Mouse (Mus musculus) heart, embryonic 11.5 days (tissue): Measurements from ENCODE around the gene Macrod2. TPM values are rescaled to one million over a fixed set of nuclear protein-coding genes. Genes with fewer than 3 reads are reported as not detected.

ENCODE experiments used
- ATAC-seq: fragments of 200-750 bp; cut with Nextera tagmentation; replicated peaks from 2 replicates; pipeline ENCODE4 v1.8.0; 2017; ENCODE audit warnings: moderate library complexity; ENCODE audit not compliant: insufficient number of reproducible peaks, low FRiP score, low TSS enrichment
- H3K27ac ChIP-seq: fragments of 300-500 bp; sonication (generic); 2 replicates; pipeline ENCODE4 v1.5.1; 2014; ENCODE audit warnings: mild to moderate bottlenecking, low read depth, low read length
- H3K27me3 ChIP-seq: fragments of 300-500 bp; sonication (generic); 2 replicates; pipeline ENCODE4 v1.6.1; 2014; ENCODE audit warnings: mild to moderate bottlenecking, low read length, mixed read lengths; ENCODE audit not compliant: control insufficient read depth, insufficient read depth
- H3K36me3 ChIP-seq: fragments of 300-500 bp; sonication (generic); 2 replicates; pipeline ENCODE4 v1.6.1; 2014; ENCODE audit warnings: mild to moderate bottlenecking, low read length, moderate library complexity, mixed read lengths; ENCODE audit not compliant: control insufficient read depth, insufficient read depth
- H3K4me1 ChIP-seq: fragments of 300-500 bp; sonication (generic); 2 replicates; pipeline ENCODE4 v1.6.1; 2014; ENCODE audit warnings: low read length; ENCODE audit not compliant: control insufficient read depth, insufficient read depth
- H3K4me2 ChIP-seq: fragments of 300-500 bp; sonication (generic); 2 replicates; pipeline ENCODE4 v1.6.1; 2014; ENCODE audit warnings: mild to moderate bottlenecking, moderate library complexity
- H3K4me3 ChIP-seq: fragments of 300-500 bp; sonication (generic); 2 replicates; pipeline ENCODE4 v1.5.1; 2014; ENCODE audit warnings: low read depth, low read length
- H3K9ac ChIP-seq: fragments of 300-500 bp; sonication (generic); 2 replicates; pipeline ENCODE4 v1.6.1; 2014; ENCODE audit warnings: mild to moderate bottlenecking, low read depth, low read length, moderate library complexity
- H3K9me3 ChIP-seq: fragments of 300-500 bp; sonication (generic); replicated peaks from 2 replicates; pipeline ENCODE4 v1.6.1; 2016; ENCODE audit warnings: low read length; ENCODE audit not compliant: control insufficient read depth
- WGBS: fragments of 180-500 bp; shearing (Covaris S2); extraction: QIAGEN DNeasy Blood & Tissue Kit; methylation state at CpG from one replicate; pipeline ENCODE4 v1.1.7; 2014; ENCODE audit not compliant: insufficient replicate concordance; 5-methylcytosine and 5-hydroxymethylcytosine counted together
- polyA plus RNA-seq: library from polyadenylated mRNA; unstranded; fragments of >200 nt; fragmentation: Nextera tagmentation; extraction: Ambion mirVana; gene quantifications from 2 replicates; pipeline ENCODE4 v1.2.1, GENCODE M21; 2014

Macrod2 gene
- polyA plus RNA-seq, 1 experiment from 2014 or later = 20.5 TPM

- no peaks in the 10 kb centered on the region for H3K27me3 ChIP-seq
- H3K36me3 ChIP-seq = no peaks in the 10 kb centered on the region
- H3K4me1 ChIP-seq = no peaks in the 10 kb centered on the region
- H3K27ac ChIP-seq = no peak overlapping the region
- H3K4me3 ChIP-seq = no peak overlapping the region
- 76% methylated on average over 2 of the region's 2 CpGs for WGBS
- no peak for ATAC-seq
- H3K9me3 ChIP-seq = no peaks in the 10 kb centered on the region
- H3K4me2 ChIP-seq = no peak overlapping the region
- no peak overlapping the region for H3K9ac ChIP-seq
Measured at GRCm38 (mm10) chr2:142251518-142251917, 1856.4 kb downstream of the Macrod2 start.

DNA sequence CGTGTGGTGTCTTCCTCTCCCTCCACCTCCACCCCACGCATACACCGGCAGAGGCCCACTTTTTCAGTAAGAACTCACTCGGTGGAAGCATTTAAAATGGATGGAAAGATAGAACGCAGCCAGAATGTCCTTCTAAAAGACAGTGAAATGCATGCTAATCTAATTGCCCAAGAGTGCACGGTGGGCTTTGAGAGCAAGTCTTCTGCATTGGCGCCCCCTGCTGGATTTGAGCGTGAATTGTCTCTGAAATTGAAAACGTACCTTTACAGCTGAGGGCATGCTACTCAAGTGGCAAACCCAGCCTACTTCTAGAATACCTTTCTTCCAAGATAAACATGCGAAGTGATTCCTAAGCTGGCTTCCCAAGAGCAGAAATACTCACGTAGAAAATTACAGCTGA is 1858.8 kb downstream of the Macrod2 start:
- ATAC-seq = no peak
- no peaks in the 10 kb centered on the region for H3K36me3 ChIP-seq
- H3K9me3 ChIP-seq = no peaks in the 10 kb centered on the region
- H3K9ac ChIP-seq = no peak overlapping the region
- no peaks in the 10 kb centered on the region for H3K27me3 ChIP-seq
- no peaks in the 10 kb centered on the region for H3K4me1 ChIP-seq
- H3K4me2 ChIP-seq = no peak overlapping the region
- no peak overlapping the region for H3K4me3 ChIP-seq
- H3K27ac ChIP-seq = no peak overlapping the region
- WGBS = 17% methylated on average over 11 of the region's 11 CpGs

GRCm38 (mm10) chr2:142254566-142254965 is 1859.5 kb downstream of the Macrod2 start:
- ATAC-seq = no peak
- no peaks in the 10 kb centered on the region for H3K27me3 ChIP-seq
- no peak overlapping the region; the same call in 1 of the 2 replicates for H3K9ac ChIP-seq
- no peaks in the 10 kb centered on the region for H3K36me3 ChIP-seq
- H3K9me3 ChIP-seq = no peaks in the 10 kb centered on the region
- H3K4me1 ChIP-seq = no peaks in the 10 kb centered on the region
- no peak overlapping the region for H3K27ac ChIP-seq
- no peak overlapping the region for H3K4me2 ChIP-seq
- WGBS = 83% methylated on average over 6 of the region's 6 CpGs
- no peak overlapping the region for H3K4me3 ChIP-seq

- H3K9me3 ChIP-seq = no peaks in the 10 kb centered on the region
- no peaks in the 10 kb centered on the region for H3K4me1 ChIP-seq
- ATAC-seq = no peak
- H3K4me2 ChIP-seq = no peak overlapping the region
- WGBS = 92% methylated on average over 1 of the region's 1 CpGs
- H3K9ac ChIP-seq = no peak overlapping the region
- H3K27me3 ChIP-seq = no peaks in the 10 kb centered on the region
- H3K27ac ChIP-seq = no peak overlapping the region
- H3K4me3 ChIP-seq = no peak overlapping the region
- no peaks in the 10 kb centered on the region for H3K36me3 ChIP-seq
Measured at GRCm38 (mm10) chr2:142257501-142257900, 1862.4 kb downstream of the Macrod2 start.

- no peaks in the 10 kb centered on the region for H3K4me1 ChIP-seq
- H3K36me3 ChIP-seq = no peaks in the 10 kb centered on the region
- H3K4me2 ChIP-seq = no peak overlapping the region
- no peaks in the 10 kb centered on the region for H3K9me3 ChIP-seq
- H3K27me3 ChIP-seq = no peaks in the 10 kb centered on the region
- no peak overlapping the region for H3K27ac ChIP-seq
- WGBS = 77% methylated on average over 6 of the region's 6 CpGs
- no peak overlapping the region for H3K9ac ChIP-seq
- H3K4me3 ChIP-seq = no peak overlapping the region
- ATAC-seq = no peak
Measured at GRCm38 (mm10) chr2:142261046-142261445, 1865.9 kb downstream of the Macrod2 start.

DNA sequence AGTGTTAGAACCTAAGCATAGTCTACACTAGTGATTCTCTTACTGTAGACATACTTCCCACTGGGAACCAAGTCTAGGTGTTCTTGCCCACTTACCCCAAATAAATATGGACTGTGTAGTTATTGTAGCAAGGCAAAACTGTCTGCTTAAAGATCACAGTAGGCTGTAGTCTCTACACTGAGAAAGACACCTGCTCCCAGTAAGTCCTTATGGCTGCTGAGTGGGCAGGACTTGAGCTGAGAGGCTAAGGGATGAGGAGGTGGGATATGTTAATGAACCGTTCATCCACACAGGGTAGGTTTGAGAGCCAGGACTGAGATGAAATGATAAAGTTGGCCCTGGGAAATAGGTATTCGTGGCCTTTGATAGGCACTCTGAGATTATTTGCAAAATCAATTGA is 1869.6 kb downstream of the Macrod2 start:
- Histone ChIP-seq H3K4me2 (no peak overlapping the region), H3K27ac (no peak overlapping the region), H3K9me3 (no peaks in the 10 kb centered on the region), H3K4me1 (no peaks in the 10 kb centered on the region), H3K9ac (no peak overlapping the region), H3K27me3 (no peaks in the 10 kb centered on the region), H3K4me3 (no peak overlapping the region), H3K36me3 (no peaks in the 10 kb centered on the region)
- 72% methylated on average over 2 of the region's 2 CpGs for WGBS
- ATAC-seq = no peak

DNA sequence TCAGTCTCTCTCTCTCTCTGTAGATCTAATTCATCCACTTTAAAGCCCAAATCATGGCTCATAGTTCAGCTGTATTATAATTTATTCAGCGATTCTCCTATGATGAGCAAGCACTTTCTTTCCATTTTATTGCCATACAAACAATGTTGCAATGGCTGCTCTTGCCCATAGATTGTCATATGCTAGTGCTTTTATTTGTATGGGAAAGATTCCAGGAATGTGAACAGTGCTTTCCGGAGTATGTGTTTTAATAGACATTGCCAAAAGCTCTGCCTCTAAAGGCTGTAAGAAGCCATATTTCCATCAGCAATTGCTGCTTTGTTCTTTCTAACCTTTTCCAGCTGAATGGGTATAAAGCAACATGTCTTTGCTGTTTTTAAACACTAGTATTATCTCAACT is 1872.7 kb downstream of the Macrod2 start:
- Histone ChIP-seq H3K4me1 (no peaks in the 10 kb centered on the region), H3K4me2 (no peak overlapping the region), H3K4me3 (no peak overlapping the region), H3K27ac (no peak overlapping the region), H3K9me3 (no peaks in the 10 kb centered on the region), H3K27me3 (no peaks in the 10 kb centered on the region), H3K9ac (no peak overlapping the region), H3K36me3 (no peaks in the 10 kb centered on the region)
- WGBS = 82% methylated on average over 2 of the region's 2 CpGs
- no peak for ATAC-seq

- Histone ChIP-seq H3K9me3 (no peaks in the 10 kb centered on the region), H3K27me3 (no peaks in the 10 kb centered on the region), H3K27ac (no peak overlapping the region), H3K9ac (no peak overlapping the region), H3K4me3 (no peak overlapping the region), H3K4me1 (no peaks in the 10 kb centered on the region), H3K36me3 (no peaks in the 10 kb centered on the region), H3K4me2 (no peak overlapping the region)
- 56% methylated on average over 1 of the region's 1 CpGs for WGBS
- ATAC-seq = no peak
Measured at GRCm38 (mm10) chr2:142286761-142287160, 1891.7 kb downstream of the Macrod2 start.

GRCm38 (mm10) chr2:142294831-142295230 is 1899.7 kb downstream of the Macrod2 start:
- no peaks in the 10 kb centered on the region for H3K9me3 ChIP-seq
- no peaks in the 10 kb centered on the region for H3K27me3 ChIP-seq
- no peak for ATAC-seq
- no peaks in the 10 kb centered on the region for H3K36me3 ChIP-seq
- H3K9ac ChIP-seq = no peak overlapping the region
- H3K4me2 ChIP-seq = no peak overlapping the region
- no peaks in the 10 kb centered on the region for H3K4me1 ChIP-seq
- WGBS = 78% methylated on average over 4 of the region's 4 CpGs
- no peak overlapping the region for H3K27ac ChIP-seq
- no peak overlapping the region for H3K4me3 ChIP-seq
